Mouse (Mus musculus): Measurements from ENCODE around the gene Paxbp1.

Gene Paxbp1

GRCm38 (mm10) chr16:91055150-91055549, 10.8 kb upstream of the Paxbp1 start:
- no peak for DNase-seq (ENCODE audit: low read depth, low spot score)

GRCm38 (mm10) chr16:91053599-91053998, 9.3 kb upstream of the Paxbp1 start:
- DNase-seq (ENCODE audit: low read depth, low spot score): no peak

- peak; percentile 24 for DNase-seq (ENCODE audit: low read depth, low spot score)
Measured at GRCm38 (mm10) chr16:91045511-91045910, 1.2 kb upstream of the Paxbp1 start.

- DNase-seq (ENCODE audit: low read depth, low spot score): peak; percentile 27
Measured at GRCm38 (mm10) chr16:91043461-91044248, 688 bp downstream of the Paxbp1 start.

GRCm38 (mm10) chr16:91042640-91043039, 1.7 kb downstream of the Paxbp1 start:
- DNase-seq (ENCODE audit: low read depth, low spot score): no peak

- DNase-seq (ENCODE audit: low read depth, low spot score): no peak
Measured at GRCm38 (mm10) chr16:91035866-91036265, 8.5 kb downstream of the Paxbp1 start.

GRCm38 (mm10) chr16:91030751-91031150, 13.6 kb downstream of the Paxbp1 start:
- DNase-seq (ENCODE audit: low read depth, low spot score): no peak

GRCm38 (mm10) chr16:91029901-91030300, 14.4 kb downstream of the Paxbp1 start:
- no peak for DNase-seq (ENCODE audit: low read depth, low spot score)

- DNase-seq (ENCODE audit: low read depth, low spot score): no peak
Measured at GRCm38 (mm10) chr16:91029161-91029743, 15.1 kb downstream of the Paxbp1 start.

GRCm38 (mm10) chr16:91026290-91026689, 18.1 kb downstream of the Paxbp1 start:
- no peak for DNase-seq (ENCODE audit: low read depth, low spot score)

GRCm38 (mm10) chr16:91023384-91023783, 21.0 kb downstream of the Paxbp1 start:
- DNase-seq (ENCODE audit: low read depth, low spot score): no peak

- DNase-seq (ENCODE audit: low read depth, low spot score): no peak
Measured at GRCm38 (mm10) chr16:91020842-91021483, 23.4 kb downstream of the Paxbp1 start.

GRCm38 (mm10) chr16:91019476-91019875, 24.9 kb downstream of the Paxbp1 start:
- no peak for DNase-seq (ENCODE audit: low read depth, low spot score)

- no peak for DNase-seq (ENCODE audit: low read depth, low spot score)
Measured at GRCm38 (mm10) chr16:91015761-91016160, 28.6 kb downstream of the Paxbp1 start.

- DNase-seq (ENCODE audit: low read depth, low spot score): no peak
Measured at GRCm38 (mm10) chr16:91011847-91012246, 32.5 kb downstream of the Paxbp1 start.

- peak; percentile 85 for DNase-seq (ENCODE audit: low read depth, low spot score)
Measured at GRCm38 (mm10) chr16:91011021-91011683, 33.2 kb downstream of the Paxbp1 start, which contains the start of gene Synj1. Gene Synj1, minus strand, starts transcription at chr16:91011308.

GRCm38 (mm10) chr16:91010581-91011020, 33.7 kb downstream of the Paxbp1 start:
- peak; percentile 26 for DNase-seq (ENCODE audit: low read depth, low spot score)

GRCm38 (mm10) chr16:91009942-91010529, 34.3 kb downstream of the Paxbp1 start:
- DNase-seq (ENCODE audit: low read depth, low spot score): no peak

GRCm38 (mm10) chr16:91004915-91005538, 39.3 kb downstream of the Paxbp1 start:
- no peak for DNase-seq (ENCODE audit: low read depth, low spot score)

GRCm38 (mm10) chr16:91001098-91001497, 43.2 kb downstream of the Paxbp1 start:
- DNase-seq (ENCODE audit: low read depth, low spot score): no peak

- DNase-seq (ENCODE audit: low read depth, low spot score): no peak
Measured at GRCm38 (mm10) chr16:90999827-91000226, 44.5 kb downstream of the Paxbp1 start.

Measured in embryo, embryonic 11.5 days (tissue).